Mouse (Mus musculus) right cerebral cortex, postnatal 25 days (tissue): ENCODE data around the gene Gm27235.
"Not testable (repeated sequence)": the region's sequence is repeated elsewhere in the genome, so short reads cannot be mapped to it uniquely, and the experiment has no call there.

ENCODE experiments used
- DNase-seq: peaks from one replicate; pipeline ENCODE4 v3.0.0; 2022

The Gm27235 gene

GRCm38 (mm10) chr9:35790001-35790400 lies at the start of gene Gm27235, which contains the start of gene D730048I06Rik:
Gene Gm27235, minus strand, starts transcription at chr9:35790101.
Gene D730048I06Rik, minus strand, starts transcription at chr9:35790112.
- DNase-seq: no peak

GRCm38 (mm10) chr9:35817881-35818280 lies 28.0 kb upstream of the Gm27235 start:
- not testable (repeated sequence) for DNase-seq

- DNase-seq: no peak
These were observed 8.2 kb upstream of the Gm27235 start for GRCm38 (mm10) chr9:35798146-35798545.

- no peak for DNase-seq
These were observed 11.9 kb downstream of the Gm27235 start, which contains the start of gene Gm17727 for GRCm38 (mm10) chr9:35778009-35778408. Gene Gm17727, minus strand, starts transcription at chr9:35778109.

GRCm38 (mm10) chr9:35756843-35757242 lies 33.1 kb downstream of the Gm27235 start:
- DNase-seq: no peak

GRCm38 (mm10) chr9:35740749-35741148 lies 49.2 kb downstream of the Gm27235 start, which contains the start of gene Gm17677:
Gene Gm17677, plus strand, starts transcription at chr9:35741049.
- no peak for DNase-seq
